Mouse (Mus musculus) forebrain, embryonic 14.5 days (tissue): ENCODE results near the gene Arhgef1. TPM values are rescaled to one million over a fixed set of nuclear protein-coding genes. Genes with fewer than 3 reads are reported as not detected.

Source experiments
- ATAC-seq: fragments of 200-750 bp; cut with Nextera tagmentation; 2 replicates; pipeline ENCODE4 v1.8.0; 2017; ENCODE audit warnings: mild to moderate bottlenecking, moderate library complexity
- DNase-seq: peaks from one replicate; pipeline ENCODE4 v3.0.0-alpha.2; 2015; ENCODE audit warnings: low spot score
- H3K27ac ChIP-seq: fragments of 300-500 bp; sonication (generic); 2 replicates; pipeline ENCODE4 v1.5.1; 2014; ENCODE audit warnings: low read depth, mild to moderate bottlenecking, control low read depth, low read length, moderate library complexity
- H3K27me3 ChIP-seq: fragments of 300-500 bp; sonication (generic); replicated peaks from 2 replicates; pipeline ENCODE4 v1.6.1; 2014; ENCODE audit warnings: low read length, control low read depth, mixed read lengths; ENCODE audit not compliant: control insufficient read depth, insufficient read depth
- H3K36me3 ChIP-seq: fragments of 300-500 bp; sonication (generic); 2 replicates; pipeline ENCODE4 v1.6.1; 2014; ENCODE audit warnings: low read length, control low read depth; ENCODE audit not compliant: control insufficient read depth, insufficient read depth
- H3K4me1 ChIP-seq: fragments of 300-500 bp; sonication (generic); 2 replicates; pipeline ENCODE4 v1.6.1; 2014; ENCODE audit warnings: antibody characterized with exemption, low read length, control low read depth; ENCODE audit not compliant: control insufficient read depth, insufficient read depth
- H3K4me2 ChIP-seq: fragments of 300-500 bp; sonication (generic); 2 replicates; pipeline ENCODE4 v1.6.1; 2014; ENCODE audit warnings: mild to moderate bottlenecking, control low read depth, low read length
- H3K4me3 ChIP-seq: fragments of 300-500 bp; sonication (generic); 2 replicates; pipeline ENCODE4 v1.5.1; 2014; ENCODE audit warnings: low read depth, low read length, control low read depth
- H3K9ac ChIP-seq: fragments of 300-500 bp; sonication (generic); 2 replicates; pipeline ENCODE4 v1.6.1; 2014; ENCODE audit warnings: mild to moderate bottlenecking, low read length, control low read depth, moderate library complexity
- H3K9me3 ChIP-seq: fragments of 300-500 bp; sonication (generic); replicated peaks from 2 replicates; pipeline ENCODE4 v1.6.1; 2016; ENCODE audit warnings: low read length, control low read depth, mixed read lengths; ENCODE audit not compliant: control insufficient read depth
- WGBS: fragments of 180-500 bp; shearing (Covaris S2); extraction: QIAGEN DNeasy Blood & Tissue Kit; methylation state at CpG from one replicate; pipeline ENCODE4 v1.1.7; 2014; 5-methylcytosine and 5-hydroxymethylcytosine counted together
- polyA plus RNA-seq: library from polyadenylated mRNA; unstranded; fragments of >200 nt; fragmentation: Nextera tagmentation; extraction: Ambion mirVana; gene quantifications from 2 replicates; pipeline ENCODE4 v1.2.1, GENCODE M21; 2014

Gene Arhgef1
- polyA plus RNA-seq, 1 experiment from 2014 or later = 26.9 TPM

GRCm38 (mm10) chr7:24897224-24897623 lies 5.5 kb upstream of the Arhgef1 start, which contains the start of gene Cd79a:
Gene Cd79a, plus strand, starts transcription at chr7:24897381.
- Histone ChIP-seq H3K9me3 (no peaks in the 10 kb centered on the region), H3K27ac (no peak within 1 kb of the TSS), H3K9ac (no peak within 1 kb of the TSS), H3K4me3 (no peak within 1 kb of the TSS), H3K36me3 (no peaks in the 10 kb centered on the region), H3K4me2 (no peak within 1 kb of the TSS), H3K27me3 (no peaks in the 10 kb centered on the region), H3K4me1 (no peaks in the 10 kb centered on the region)
- 85% methylated on average over 12 of the region's 12 CpGs for WGBS
- DNase-seq (no peak), ATAC-seq (no peak)

- Histone ChIP-seq H3K4me2 (no peak overlapping the region), H3K4me3 (no peak overlapping the region), H3K9me3 (no peaks in the 10 kb centered on the region), H3K27me3 (no peaks in the 10 kb centered on the region), H3K4me1 (no peaks in the 10 kb centered on the region), H3K36me3 (no peaks in the 10 kb centered on the region), H3K9ac (no peak overlapping the region), H3K27ac (no peak overlapping the region)
- WGBS = 76% methylated on average over 5 of the region's 5 CpGs
- ATAC-seq = no peak
- no peak for DNase-seq
Measured at GRCm38 (mm10) chr7:24897959-24898358, 4.8 kb upstream of the Arhgef1 start.

GRCm38 (mm10) chr7:24901114-24901513 lies 1.6 kb upstream of the Arhgef1 start:
- H3K27ac ChIP-seq = no peak overlapping the region
- ATAC-seq (no peak), DNase-seq (no peak)
- H3K36me3 ChIP-seq = no peaks in the 10 kb centered on the region
- H3K9ac ChIP-seq = no peak overlapping the region
- no peaks in the 10 kb centered on the region for H3K9me3 ChIP-seq
- peaks cover 2% of the 10 kb centered on the region; the same call in 1 of the 2 replicates for H3K4me1 ChIP-seq
- no peak overlapping the region for H3K4me3 ChIP-seq
- no peaks in the 10 kb centered on the region for H3K27me3 ChIP-seq
- no peak overlapping the region for H3K4me2 ChIP-seq
- 90% methylated on average over 6 of the region's 6 CpGs for WGBS

- Histone ChIP-seq H3K9me3 (no peaks in the 10 kb centered on the region), H3K4me1 (peaks cover 2% of the 10 kb centered on the region; the same call in 1 of the 2 replicates), H3K4me2 (no peak overlapping the region), H3K9ac (no peak overlapping the region), H3K27me3 (no peaks in the 10 kb centered on the region), H3K36me3 (no peaks in the 10 kb centered on the region), H3K27ac (no peak overlapping the region), H3K4me3 (no peak overlapping the region)
- DNase-seq = no peak
- no peak for ATAC-seq
- WGBS = 75% methylated on average over 1 of the region's 1 CpGs
Measured at GRCm38 (mm10) chr7:24901842-24902241, 870 bp upstream of the Arhgef1 start.

GRCm38 (mm10) chr7:24902264-24902629 lies 465 bp upstream of the Arhgef1 start:
- H3K4me1 ChIP-seq = peaks cover 2% of the 10 kb centered on the region; the same call in 1 of the 2 replicates
- peak overlapping the region; percentile 60; the same call in 1 of the 2 replicates for H3K27ac ChIP-seq
- no peak for ATAC-seq
- no peaks in the 10 kb centered on the region for H3K27me3 ChIP-seq
- H3K9ac ChIP-seq = no peak overlapping the region
- H3K9me3 ChIP-seq = no peaks in the 10 kb centered on the region
- no peak for DNase-seq
- peak overlapping the region; percentile 59 for H3K4me3 ChIP-seq
- H3K36me3 ChIP-seq = no peaks in the 10 kb centered on the region
- peak overlapping the region; percentile 80 for H3K4me2 ChIP-seq
- 59% methylated on average over 2 of the region's 2 CpGs for WGBS

- Histone ChIP-seq H3K9ac (peak overlapping the region; percentile 82), H3K4me3 (peak overlapping the region; percentile 59), H3K36me3 (peaks cover 11% of the 10 kb centered on the region), H3K4me2 (peak overlapping the region; percentile 80), H3K4me1 (peaks cover 2% of the 10 kb centered on the region; the same call in 1 of the 2 replicates), H3K27me3 (no peaks in the 10 kb centered on the region), H3K27ac (no peak overlapping the region), H3K9me3 (no peaks in the 10 kb centered on the region)
- DNase-seq = peak; percentile 9
- no peak for ATAC-seq
- 44% methylated on average over 10 of the region's 10 CpGs for WGBS
Measured at GRCm38 (mm10) chr7:24903444-24903825, 723 bp downstream of the Arhgef1 start.

- H3K9me3 ChIP-seq = no peaks in the 10 kb centered on the region
- H3K36me3 ChIP-seq = peaks cover 17% of the 10 kb centered on the region
- WGBS = under 1% methylated on average over 30 of the region's 30 CpGs
- H3K27ac ChIP-seq = no peak overlapping the region; the same call in 1 of the 2 replicates
- peak overlapping the region; percentile 80 for H3K4me2 ChIP-seq
- H3K27me3 ChIP-seq = no peaks in the 10 kb centered on the region
- H3K4me1 ChIP-seq = peaks cover 2% of the 10 kb centered on the region; the same call in 1 of the 2 replicates
- DNase-seq (peak; percentile 99), ATAC-seq (peak; percentile 98)
- peak overlapping the region; percentile 82 for H3K9ac ChIP-seq
- H3K4me3 ChIP-seq = peak overlapping the region; percentile 59
Measured at GRCm38 (mm10) chr7:24904070-24904483, 1.4 kb downstream of the Arhgef1 start.

- H3K4me1 ChIP-seq = peaks cover 2% of the 10 kb centered on the region; the same call in 1 of the 2 replicates
- no peaks in the 10 kb centered on the region for H3K9me3 ChIP-seq
- peaks cover 20% of the 10 kb centered on the region for H3K36me3 ChIP-seq
- DNase-seq (peak; percentile 73), ATAC-seq (peak; percentile 19; the same call in 1 of the 2 replicates)
- WGBS = 21% methylated on average over 3 of the region's 3 CpGs
- H3K4me2 ChIP-seq = peak overlapping the region; percentile 80
- peak overlapping the region; percentile 59 for H3K4me3 ChIP-seq
- H3K9ac ChIP-seq = peak overlapping the region; percentile 82
- H3K27me3 ChIP-seq = no peaks in the 10 kb centered on the region
- no peak overlapping the region for H3K27ac ChIP-seq
Measured at GRCm38 (mm10) chr7:24904936-24905335, 2.2 kb downstream of the Arhgef1 start.

GRCm38 (mm10) chr7:24906551-24906950 lies 3.8 kb downstream of the Arhgef1 start:
- H3K4me2 ChIP-seq = no peak overlapping the region
- H3K4me3 ChIP-seq = no peak overlapping the region
- 48% methylated on average over 6 of the region's 6 CpGs for WGBS
- no peaks in the 10 kb centered on the region for H3K27me3 ChIP-seq
- no peaks in the 10 kb centered on the region for H3K9me3 ChIP-seq
- ATAC-seq = no peak
- H3K27ac ChIP-seq = no peak overlapping the region
- H3K36me3 ChIP-seq = peaks cover 23% of the 10 kb centered on the region
- H3K9ac ChIP-seq = no peak overlapping the region
- H3K4me1 ChIP-seq = peaks cover 2% of the 10 kb centered on the region; the same call in 1 of the 2 replicates
- no peak for DNase-seq
